In the genomic region with DNA sequence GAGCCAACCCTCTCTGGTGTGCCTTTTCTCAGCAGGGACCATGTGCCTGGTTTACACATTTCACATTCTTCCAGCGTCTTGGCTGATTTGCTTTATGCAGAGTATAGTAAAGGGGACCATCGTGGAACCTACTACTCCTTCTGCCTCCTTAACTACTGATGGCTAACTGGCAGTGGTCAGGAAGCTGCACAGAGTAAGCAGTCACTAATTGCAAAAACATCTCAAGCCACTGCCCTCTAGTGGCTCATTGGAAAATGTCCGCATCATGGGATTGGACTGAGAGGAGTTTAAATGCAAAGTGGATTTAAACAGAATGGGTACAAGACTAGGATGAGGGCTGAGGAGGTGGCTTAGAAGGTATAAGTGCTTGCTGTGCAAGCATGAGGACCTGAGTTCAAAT, we compare ENCODE assay signal across 8 mouse cellular contexts. TPM values are rescaled to one million over a fixed set of nuclear protein-coding genes. Genes with fewer than 3 reads are reported as not detected.
DNase-seq lines count a peak whose midpoint lies in the region; ATAC-seq and TF ChIP-seq lines count a peak whose summit lies in the region.

No protein-coding gene starts in this region.

- no peak overlapping the region for H3K9ac ChIP-seq in ES-E14 (ENCODE audit: insufficient read depth, low read depth, low read length, poor library complexity, severe bottlenecking)
- no peak overlapping the region for H3K9ac ChIP-seq in liver, postnatal 0 days (replicated peaks)

- DNase-seq in gastrocnemius, adult 2 months: no peak
- no peak for DNase-seq in gastrocnemius, adult 18-20 months (ENCODE audit: low spot score)
- peak; percentile 50 for DNase-seq in ES-E14 (ENCODE audit: low read depth, low spot score)
- DNase-seq in forebrain, embryonic 10.5 days (ENCODE audit: extremely low spot score, low spot score): peak; percentile 37
- DNase-seq in kidney, adult 11 months: peak; percentile 49
- DNase-seq in liver, postnatal 0 days: no peak
- peak; percentile 8 to 9 for DNase-seq in right cerebral cortex, postnatal 36 days (ENCODE audit: low spot score in 2 of 2)
- no peak for DNase-seq in urinary bladder, postnatal 10 days (ENCODE audit: low spot score)

- intact Hi-C loops in gastrocnemius, adult 2 months (cut with DNase I): loop anchor here (10.0 kb wide), 2 partner anchors 554 to 1974 kb away; no protein-coding TSS in a partner anchor

- peak; percentile 58 for TF ChIP-seq CTCF in gastrocnemius, adult 2 months (IDR thresholded peaks at IDR 0.05)
- peak; percentile 68 for TF ChIP-seq CTCF in liver, postnatal 0 days (IDR thresholded peaks at IDR 0.05; ENCODE audit: low read depth)

- no peaks in the 10 kb centered on the region for H3K9me3 ChIP-seq in ES-E14 (ENCODE audit: control insufficient read depth, insufficient read depth, low read depth, low read length)
- H3K9me3 ChIP-seq in forebrain, embryonic 10.5 days: no peaks in the 10 kb centered on the region
- no peaks in the 10 kb centered on the region for H3K9me3 ChIP-seq in liver, postnatal 0 days (ENCODE audit: low read length)

- no peaks in the 10 kb centered on the region for H3K36me3 ChIP-seq in ES-E14 (ENCODE audit: control insufficient read depth, insufficient read depth, low read length, poor library complexity, severe bottlenecking)
- H3K36me3 ChIP-seq in forebrain, embryonic 10.5 days (replicated peaks): no peaks in the 10 kb centered on the region
- H3K36me3 ChIP-seq in liver, postnatal 0 days (replicated peaks; ENCODE audit: insufficient read depth, low read length): no peaks in the 10 kb centered on the region

- no peaks in the 10 kb centered on the region for H3K27me3 ChIP-seq in forebrain, embryonic 10.5 days (ENCODE audit: poor library complexity, severe bottlenecking)
- no peaks in the 10 kb centered on the region for H3K27me3 ChIP-seq in liver, postnatal 0 days (ENCODE audit: insufficient read depth, low read length)

- no peak overlapping the region for H3K4me2 ChIP-seq in liver, postnatal 0 days (ENCODE audit: low read depth, low read length)

- ATAC-seq in liver, postnatal 0 days: no peak

- H3K27ac ChIP-seq in gastrocnemius, adult 2 months: no peak overlapping the region
- no peak overlapping the region for H3K27ac ChIP-seq in ES-E14 (ENCODE audit: insufficient read depth, low read depth, low read length, poor library complexity, severe bottlenecking)
- no peak overlapping the region for H3K27ac ChIP-seq in forebrain, embryonic 10.5 days
- no peak overlapping the region for H3K27ac ChIP-seq in liver, postnatal 0 days (ENCODE audit: low read depth)

- in situ Hi-C loops in ES-E14 (cut with MboI; ENCODE audit: low sequenced_read_pairs in 2 of 2, unreplicated experiment in 2 of 2): no loop called here

- TF ChIP-seq EP300 in liver, postnatal 0 days (IDR thresholded peaks at IDR 0.05; ENCODE audit: low read depth): no peak

- no peaks in the 10 kb centered on the region for H3K4me1 ChIP-seq in ES-E14 (ENCODE audit: control insufficient read depth in 2 of 2, insufficient read depth in 2 of 2, low read length in 2 of 2, poor library complexity in 1 of 2)
- H3K4me1 ChIP-seq in forebrain, embryonic 10.5 days: peaks cover 23% of the 10 kb centered on the region
- H3K4me1 ChIP-seq in liver, postnatal 0 days (ENCODE audit: insufficient read depth): peaks cover 8% of the 10 kb centered on the region; the same call in 1 of the 2 replicates

- H3K4me3 ChIP-seq in gastrocnemius, adult 2 months: no peak overlapping the region
- H3K4me3 ChIP-seq in ES-E14 (ENCODE audit: insufficient read depth in 1 of 2, low read depth in 1 of 2, low read length in 2 of 2, poor library complexity in 1 of 2, severe bottlenecking in 1 of 2): no peak overlapping the region
- H3K4me3 ChIP-seq in forebrain, embryonic 10.5 days: no peak overlapping the region
- H3K4me3 ChIP-seq in liver, postnatal 0 days (ENCODE audit: low read depth, low read length): no peak overlapping the region

- WGBS in forebrain, embryonic 10.5 days: 26% methylated on average over 3 of the region's 3 CpGs
- WGBS in liver, postnatal 0 days (ENCODE audit: insufficient replicate concordance): 26% methylated on average over 3 of the region's 3 CpGs

TF ChIP-seq in ES-E14, 5 proteins besides CTCF, POLR2A, EP300 and RAD21:
- TF ChIP-seq ZC3H11A (IDR thresholded peaks at IDR 0.05; ENCODE audit: borderline replicate concordance, low read depth, low read length) (no peak), CHD2 (IDR thresholded peaks at IDR 0.05; ENCODE audit: low read depth, low read length) (no peak), HCFC1 (IDR thresholded peaks at IDR 0.05; ENCODE audit: borderline replicate concordance, insufficient read depth, low read length) (no peak), ZNF384 (IDR thresholded peaks at IDR 0.05; ENCODE audit: low read depth, low read length) (no peak)

RNA-seq across cellular contexts. Expression of a gene that starts 14.7 kb away (rescaled TPM):
- under 1 TPM in 1 of 2 experiments, not detected in 1; 0.22 TPM for total RNA-seq in gastrocnemius, adult 2 months (2021)
- under 1 TPM in 1 of 2 experiments, not detected in 1; 0.19 TPM for total RNA-seq in gastrocnemius, adult 18-20 months (2021)
- total RNA-seq in ES-E14 (2012; rRNA removed): not detected in 2 replicates
- 0.55 and 0.86 TPM in 2 replicates for polyA plus RNA-seq in forebrain, embryonic 10.5 days (2016; fragmentation: Nextera tagmentation; extraction: Ambion mirVana)
- 6.0 and 6.6 TPM in 2 replicates for polyA plus RNA-seq in liver, postnatal 0 days (2015; fragmentation: Nextera tagmentation; extraction: Ambion mirVana)

Comparison
In these comparisons a context has a peak if more than half of its experiments do, and no peak if none do; other contexts are left out.
1. DNase-seq: peak in ES-E14 (single experiment), forebrain, embryonic 10.5 days (single experiment), kidney, adult 11 months (single experiment) and right cerebral cortex, postnatal 36 days (2 of 2); none in gastrocnemius, adult 2 months (single experiment), gastrocnemius, adult 18-20 months (single experiment), liver, postnatal 0 days (single experiment) and urinary bladder, postnatal 10 days (single experiment).